Mouse (Mus musculus) layer of hippocampus, postnatal 10 days (tissue): Measurements from ENCODE around the gene St6galnac3. TPM values are rescaled to one million over a fixed set of nuclear protein-coding genes. Genes with fewer than 3 reads are reported as not detected.

Source experiments
- DNase-seq, 2 experiments: peaks; one replicate each; pipeline ENCODE4 v3.0.0; 2021; ENCODE audit warnings: low spot score in 2 of 2
- total RNA-seq, 2 experiments: library from RNA; stranded (reverse); gene quantifications; 2 replicates each; pipeline ENCODE4 v1.2.3; 2021

St6galnac3 gene
- total RNA-seq, 2 experiments from 2014 or later, result 22.3 to 24.9 TPM

GRCm38 (mm10) chr3:153364366-153364765 is 360.6 kb downstream of the St6galnac3 start:
- no peak for DNase-seq

- no peak for DNase-seq
Observed at GRCm38 (mm10) chr3:153359966-153360365, 365.0 kb downstream of the St6galnac3 start.

GRCm38 (mm10) chr3:153356071-153356470 is 368.9 kb downstream of the St6galnac3 start:
- DNase-seq, result no peak

- DNase-seq, result no peak
Observed at GRCm38 (mm10) chr3:153354988-153355297, 370.0 kb downstream of the St6galnac3 start.

- no peak for DNase-seq
Observed at GRCm38 (mm10) chr3:153354186-153354987, 370.6 kb downstream of the St6galnac3 start.

GRCm38 (mm10) chr3:153353313-153354103 is 371.5 kb downstream of the St6galnac3 start:
- no peak for DNase-seq

GRCm38 (mm10) chr3:153349981-153350380 is 375.0 kb downstream of the St6galnac3 start:
- DNase-seq, result no peak

GRCm38 (mm10) chr3:153348797-153349465 is 376.0 kb downstream of the St6galnac3 start:
- no peak for DNase-seq

- no peak for DNase-seq
Observed at GRCm38 (mm10) chr3:153344979-153345378, 380.0 kb downstream of the St6galnac3 start.

- DNase-seq, result no peak
Observed at GRCm38 (mm10) chr3:153339940-153340339, 385.0 kb downstream of the St6galnac3 start.

GRCm38 (mm10) chr3:153339091-153339490 is 385.9 kb downstream of the St6galnac3 start:
- DNase-seq, result no peak

- no peak for DNase-seq
Observed at GRCm38 (mm10) chr3:153337779-153338178, 387.2 kb downstream of the St6galnac3 start.

- DNase-seq, result no peak
Observed at GRCm38 (mm10) chr3:153337221-153337620, 387.8 kb downstream of the St6galnac3 start.

GRCm38 (mm10) chr3:153334152-153334825 is 390.7 kb downstream of the St6galnac3 start:
- no peak for DNase-seq

- no peak for DNase-seq
Observed at GRCm38 (mm10) chr3:153324307-153324706, 400.7 kb downstream of the St6galnac3 start.

GRCm38 (mm10) chr3:153323446-153323845 is 401.5 kb downstream of the St6galnac3 start:
- DNase-seq, result no peak

- no peak for DNase-seq
Observed at GRCm38 (mm10) chr3:153313583-153313982, 411.4 kb downstream of the St6galnac3 start.

GRCm38 (mm10) chr3:153313167-153313566 is 411.8 kb downstream of the St6galnac3 start:
- no peak for DNase-seq

GRCm38 (mm10) chr3:153312006-153312405 is 413.0 kb downstream of the St6galnac3 start:
- DNase-seq, result no peak

- no peak for DNase-seq
Observed at GRCm38 (mm10) chr3:153308379-153308778, 416.6 kb downstream of the St6galnac3 start.

- no peak for DNase-seq
Observed at GRCm38 (mm10) chr3:153305153-153305552, 419.8 kb downstream of the St6galnac3 start.
